Mouse (Mus musculus): ENCODE results near the gene Ints14.

The Ints14 gene

DNA sequence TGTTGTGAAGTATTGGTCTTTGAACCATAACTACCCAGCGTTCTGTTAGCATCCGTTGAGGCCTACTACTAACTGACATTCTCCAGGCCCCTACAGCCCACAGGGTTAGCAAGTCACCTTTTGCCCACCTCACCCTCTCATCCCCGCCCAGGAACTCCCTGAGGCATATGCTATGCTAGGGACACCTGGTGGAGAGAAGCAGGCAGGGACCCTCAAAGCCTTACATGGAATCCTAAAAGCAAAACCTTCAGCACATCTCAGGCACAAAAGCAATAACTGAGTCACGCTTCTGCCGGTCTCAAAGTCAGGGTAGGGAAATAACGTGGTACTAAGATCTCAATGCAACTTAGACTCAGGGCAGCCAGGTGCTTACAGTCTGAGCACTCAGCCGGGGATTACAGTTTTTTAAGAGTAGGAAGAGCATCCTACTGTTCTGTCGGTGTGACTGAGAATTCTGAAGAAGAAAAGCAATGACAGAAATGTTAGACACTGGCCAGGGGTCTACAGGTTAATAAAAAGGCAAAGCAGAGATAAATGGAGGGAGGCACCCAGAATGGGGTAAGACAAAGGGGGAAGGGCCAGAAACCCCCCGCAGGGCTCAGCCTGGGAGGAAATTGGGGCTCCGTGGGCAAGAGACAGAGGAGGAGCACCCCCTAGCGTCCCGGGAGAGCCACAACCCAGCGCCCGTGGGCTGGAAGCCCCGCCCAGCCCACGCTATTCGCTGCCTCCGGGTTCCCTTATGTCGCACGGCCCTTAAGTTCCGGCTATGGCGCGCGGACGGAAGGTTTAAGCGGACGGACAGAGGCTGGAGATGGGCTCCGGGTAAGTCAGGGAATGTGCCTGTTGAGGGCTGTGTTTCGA, at the start of gene Ints14:
Gene Ints14, plus strand, starts transcription at position 789 of the 861 bp plus-strand sequence.
- DNase-seq (ENCODE audit: extremely low read depth, low read depth) = peak; percentile 87

DNA sequence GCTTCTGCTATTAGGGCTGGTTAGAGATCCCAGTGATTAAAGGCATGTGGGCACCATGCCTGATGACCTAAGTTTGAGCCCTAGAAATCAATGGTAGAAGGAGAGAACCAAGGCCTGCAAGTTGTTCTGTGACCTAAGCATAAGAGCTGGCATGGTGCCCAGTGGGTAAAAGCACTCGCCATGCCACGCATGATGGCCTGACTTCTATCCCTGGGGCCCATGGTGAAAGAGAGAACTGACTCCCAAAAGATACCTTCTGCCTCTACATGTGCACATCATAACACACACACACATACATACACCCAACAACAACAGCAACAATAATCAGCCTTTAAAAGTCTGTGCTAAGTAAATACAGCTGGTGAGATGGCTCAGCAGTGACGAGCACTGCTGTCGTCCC, 47.3 kb upstream of the Ints14 start:
- no peak for DNase-seq (ENCODE audit: extremely low read depth, low read depth)

DNA sequence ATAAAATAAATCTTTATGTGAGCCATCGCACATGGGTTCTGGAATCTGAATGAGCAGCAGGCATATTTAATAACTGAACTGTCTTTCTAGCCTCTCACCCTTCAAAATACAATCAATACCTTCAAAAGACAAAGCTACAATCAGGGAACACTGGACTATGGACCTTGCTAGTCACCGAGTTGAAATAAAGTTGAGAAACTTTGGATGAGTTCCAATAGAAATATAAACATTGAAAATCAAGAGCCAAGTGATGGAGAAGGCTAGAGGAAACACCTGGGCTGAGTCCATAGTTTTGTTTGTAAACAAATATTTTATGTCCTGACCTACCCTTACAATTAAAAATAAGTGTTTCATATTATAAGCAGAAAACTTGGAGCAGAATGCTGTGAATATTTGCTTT, 46.7 kb upstream of the Ints14 start:
- no peak for DNase-seq (ENCODE audit: extremely low read depth, low read depth)

DNA sequence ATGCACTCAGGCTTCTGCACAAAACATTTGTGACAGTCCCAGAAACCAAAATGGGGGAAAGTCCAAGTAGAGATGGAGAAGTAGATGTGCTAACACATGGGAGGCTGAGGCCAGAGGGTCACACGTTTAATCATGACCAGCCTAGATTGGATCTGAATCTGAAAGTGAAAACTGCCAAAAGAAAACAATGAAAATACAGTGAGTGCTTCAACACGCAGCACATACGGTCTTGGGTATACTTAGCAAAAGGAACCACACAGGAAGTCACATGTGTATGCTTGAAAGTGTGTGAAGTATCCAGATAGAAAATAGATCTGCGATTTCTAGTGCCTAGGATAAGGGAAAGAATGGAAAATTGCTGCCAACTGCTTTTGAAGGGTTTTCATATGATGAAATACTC, 46.1 kb upstream of the Ints14 start:
- no peak for DNase-seq (ENCODE audit: extremely low read depth, low read depth)

DNA sequence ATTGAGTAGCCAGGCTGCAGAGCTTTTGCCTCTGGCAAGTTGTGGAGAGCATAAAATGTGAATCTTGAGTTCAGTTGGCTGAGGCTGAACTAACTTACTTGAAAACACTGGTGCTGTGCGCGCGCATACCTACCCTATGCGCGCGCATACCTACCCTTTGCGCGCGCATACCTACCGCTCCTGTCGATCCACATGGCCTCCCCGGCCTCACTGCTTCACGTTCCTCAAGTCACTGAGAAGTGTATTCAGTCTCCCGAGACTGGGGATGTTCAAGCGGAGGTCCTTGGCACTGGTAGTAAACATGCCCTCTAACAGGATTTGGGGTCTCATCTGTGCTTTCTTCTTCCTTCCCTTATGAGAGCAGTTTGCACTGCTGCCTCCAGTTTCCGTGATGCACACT, 42.1 kb upstream of the Ints14 start:
- no peak for DNase-seq (ENCODE audit: extremely low read depth, low read depth)

DNA sequence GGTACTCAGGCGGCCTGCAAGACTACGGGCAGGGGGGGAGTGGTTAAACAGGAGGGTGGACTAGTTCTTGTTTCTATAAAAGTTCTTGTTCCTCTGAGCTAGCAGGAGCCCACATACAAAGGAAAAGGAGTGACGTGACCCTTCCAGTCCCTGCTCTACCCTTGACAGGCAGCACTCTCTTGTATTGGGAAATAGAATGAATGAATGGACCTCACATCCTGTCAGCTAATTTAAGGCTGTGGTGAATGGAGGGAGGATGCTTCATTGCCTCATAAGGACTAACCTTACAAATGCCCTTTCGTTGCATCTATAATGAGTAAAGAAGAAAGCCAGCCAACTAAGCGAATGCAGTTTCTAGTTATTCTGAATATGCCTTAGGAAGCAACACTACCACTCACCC, 34.9 kb upstream of the Ints14 start:
- no peak for DNase-seq (ENCODE audit: extremely low read depth, low read depth)

DNA sequence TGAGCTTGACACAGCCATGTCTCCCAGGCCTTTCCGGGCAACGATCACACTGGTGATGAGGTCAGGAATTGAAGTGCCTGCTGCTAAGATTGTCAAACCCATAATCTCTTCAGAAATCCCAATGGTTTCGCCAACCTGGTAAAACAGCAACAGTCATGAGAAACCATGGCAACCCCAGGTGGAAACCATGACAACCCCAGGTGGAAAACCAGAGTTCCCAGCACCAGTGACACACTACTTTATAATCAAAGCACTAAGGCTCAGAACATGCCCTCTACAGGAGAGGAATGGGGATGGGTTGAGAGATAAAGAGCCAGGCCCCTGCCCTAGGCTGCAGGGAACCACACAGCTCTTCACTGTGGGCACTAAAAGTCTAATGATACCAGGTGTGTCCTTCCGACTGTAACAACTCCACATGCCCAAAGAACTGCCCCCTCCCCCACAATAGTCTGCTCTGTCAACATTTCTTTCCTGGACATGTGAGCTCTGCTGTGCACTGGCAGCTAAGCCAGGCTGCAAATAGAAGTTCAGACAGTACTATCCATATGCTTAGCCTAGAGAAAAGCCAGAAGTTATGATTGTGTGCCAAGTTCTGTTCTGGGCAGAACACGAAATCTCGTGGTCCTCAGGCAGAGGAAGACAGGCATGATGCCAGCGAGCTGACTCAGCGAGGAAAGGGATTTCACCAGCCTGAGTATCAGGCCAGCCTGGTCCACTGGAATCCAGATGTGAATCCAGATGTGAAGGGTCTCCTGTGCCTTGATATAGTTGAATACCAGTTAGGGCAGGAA, 34.3 kb upstream of the Ints14 start:
- no peak for DNase-seq (ENCODE audit: extremely low read depth, low read depth)

DNA sequence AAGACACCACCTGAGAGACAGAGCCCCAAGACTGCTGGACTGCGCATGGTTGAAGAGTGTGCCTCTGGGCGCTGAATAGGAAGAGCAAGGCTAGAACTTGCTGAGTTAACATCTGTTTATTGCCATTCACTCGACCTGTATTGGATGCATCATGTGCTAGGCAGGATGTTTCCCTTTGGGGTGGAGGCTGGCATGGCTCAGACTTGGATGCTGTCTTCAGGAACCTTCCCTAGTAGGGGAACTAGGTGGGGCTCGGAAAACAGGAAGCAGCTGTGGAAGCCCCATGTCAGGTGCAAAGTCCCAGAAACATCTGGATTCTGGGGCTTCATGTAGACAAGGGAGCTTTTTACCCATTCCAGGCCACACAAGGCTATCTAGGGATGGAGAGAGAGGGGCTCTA, 30.4 kb upstream of the Ints14 start:
- DNase-seq (ENCODE audit: extremely low read depth, low read depth) = no peak

DNA sequence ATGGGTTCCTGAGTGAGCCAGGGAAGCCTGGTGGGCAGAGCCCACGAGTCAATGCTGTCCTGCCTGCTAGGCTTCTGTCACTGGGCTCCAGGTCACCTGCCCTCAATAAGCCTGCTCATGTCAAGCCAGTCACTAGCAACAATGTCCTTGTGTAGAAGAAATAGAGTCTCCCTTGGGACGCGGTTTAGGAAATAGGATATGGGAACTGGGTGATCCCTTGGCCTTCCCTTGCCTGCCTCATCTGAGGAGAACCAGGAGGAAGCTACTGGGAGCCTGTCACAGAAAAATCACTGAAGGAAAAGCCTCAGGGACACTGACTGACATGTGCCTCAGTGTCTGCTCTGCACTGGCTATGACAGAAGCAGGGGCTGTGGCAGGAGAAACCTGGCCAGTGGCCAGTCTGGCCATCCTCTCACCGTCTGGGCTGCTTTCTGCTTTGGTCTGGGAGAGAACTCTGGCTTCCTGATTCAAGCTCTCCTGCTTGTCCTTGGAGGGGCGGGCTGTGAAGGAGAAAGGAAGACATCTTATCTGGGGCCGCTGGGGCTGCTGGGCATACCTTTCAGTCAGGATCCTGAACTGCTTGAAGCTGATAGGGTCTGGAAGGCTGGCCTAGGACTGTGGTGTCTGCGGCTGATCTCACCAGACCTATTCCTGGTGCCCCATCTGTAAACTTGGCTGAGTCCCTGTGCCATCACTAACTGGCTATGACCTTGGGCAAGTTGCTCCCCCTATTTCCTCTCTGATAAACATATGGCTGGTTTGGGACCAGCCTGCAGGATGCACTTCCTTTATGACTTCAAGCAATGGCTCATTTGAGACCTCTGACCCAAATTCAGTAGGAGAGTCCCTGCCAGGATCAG, 28.7 kb upstream of the Ints14 start:
- peak; percentile 50 for DNase-seq (ENCODE audit: extremely low read depth, low read depth)

DNA sequence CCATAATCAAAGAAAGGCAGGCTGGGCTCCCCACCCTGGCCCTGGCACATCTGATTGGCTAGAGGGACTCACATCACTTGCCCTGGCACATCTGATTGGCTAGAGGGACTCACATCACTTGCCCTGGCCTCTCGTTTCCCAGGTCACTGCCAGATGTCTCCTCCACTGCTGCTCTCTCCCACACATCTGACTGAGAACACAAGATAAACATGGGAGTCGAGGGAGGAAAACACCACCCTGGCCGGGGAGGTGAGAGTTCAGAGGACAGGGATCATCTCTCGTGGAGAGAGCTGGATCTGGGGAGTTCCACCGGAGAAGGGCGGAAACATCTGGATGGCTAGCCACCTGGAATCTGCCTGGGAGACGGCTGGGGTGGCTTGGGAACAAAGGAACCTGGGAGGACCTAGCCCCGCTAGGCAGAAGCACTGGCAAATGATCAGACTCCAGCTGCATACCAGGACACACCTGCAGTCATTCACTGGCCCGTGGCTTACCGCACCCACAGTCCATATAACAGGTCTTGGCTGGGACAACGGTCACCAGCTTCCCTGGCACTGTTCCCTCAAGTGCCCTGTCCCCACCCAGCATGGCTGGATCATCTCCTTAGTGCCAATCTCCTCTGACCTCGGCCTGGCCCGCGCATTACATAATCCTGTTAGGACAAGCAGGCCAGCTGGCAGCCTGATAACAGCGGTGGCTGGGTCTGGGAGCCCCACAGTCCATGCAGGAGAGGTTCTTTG, 26.5 kb upstream of the Ints14 start:
- no peak for DNase-seq (ENCODE audit: extremely low read depth, low read depth)

DNA sequence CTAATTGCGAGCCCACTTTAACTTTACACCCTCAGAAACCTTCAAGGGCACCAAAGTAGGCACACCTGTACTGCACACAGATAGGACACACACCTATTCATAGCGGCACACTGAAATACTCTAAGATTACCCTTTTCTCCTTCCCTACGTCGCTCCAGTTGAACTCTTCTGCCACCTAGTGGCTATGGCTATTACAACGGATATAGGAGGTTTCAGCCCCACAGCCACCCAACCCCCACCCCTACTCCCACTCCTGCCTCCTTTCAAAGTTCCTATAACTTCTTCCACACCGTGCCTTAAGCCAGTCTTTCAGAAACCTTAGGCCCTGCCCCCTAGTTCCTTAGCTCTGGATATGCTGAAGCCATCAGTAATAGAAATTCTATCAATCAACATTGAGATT, 24.2 kb upstream of the Ints14 start:
- DNase-seq (ENCODE audit: extremely low read depth, low read depth) = no peak

DNA sequence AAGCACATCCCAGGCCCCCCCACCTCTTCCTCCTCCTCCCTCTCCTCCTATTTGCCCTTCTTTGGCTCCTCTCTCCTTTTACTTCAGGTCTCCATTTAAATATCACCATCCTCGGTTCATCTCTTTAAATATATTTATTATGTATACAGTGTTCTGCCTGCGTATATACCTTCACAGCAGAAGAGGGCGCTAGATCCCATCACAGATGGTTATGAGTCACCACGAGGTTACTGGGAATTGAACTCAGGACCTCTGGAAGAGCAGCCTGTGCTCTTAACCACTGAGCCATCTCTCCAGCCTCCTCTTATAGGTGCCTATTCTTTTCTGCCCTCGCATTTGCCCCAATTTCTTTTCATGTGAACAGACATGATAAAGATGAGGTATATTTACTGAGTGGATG, 23.2 kb upstream of the Ints14 start:
- no peak for DNase-seq (ENCODE audit: extremely low read depth, low read depth)

DNA sequence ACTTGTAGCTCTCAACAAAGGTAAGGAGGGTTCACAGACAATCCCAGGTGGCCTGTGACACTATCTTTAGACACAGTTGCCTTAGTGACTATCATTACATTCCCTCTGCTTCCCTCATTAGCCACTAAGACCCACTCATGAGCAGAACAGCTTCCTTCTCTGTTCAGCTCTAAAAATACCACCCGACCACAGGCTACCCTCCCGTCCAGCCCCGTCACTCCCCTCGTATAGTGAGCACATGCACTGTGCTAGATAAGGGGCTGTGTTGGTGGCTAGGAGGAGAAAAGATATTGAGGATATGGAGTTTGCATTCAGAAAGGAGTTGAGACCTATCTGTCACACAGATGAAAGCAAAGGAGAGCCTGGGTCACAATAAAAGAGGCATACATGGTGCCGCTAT, 22.2 kb upstream of the Ints14 start:
- DNase-seq (ENCODE audit: extremely low read depth, low read depth) = peak; percentile 86

DNA sequence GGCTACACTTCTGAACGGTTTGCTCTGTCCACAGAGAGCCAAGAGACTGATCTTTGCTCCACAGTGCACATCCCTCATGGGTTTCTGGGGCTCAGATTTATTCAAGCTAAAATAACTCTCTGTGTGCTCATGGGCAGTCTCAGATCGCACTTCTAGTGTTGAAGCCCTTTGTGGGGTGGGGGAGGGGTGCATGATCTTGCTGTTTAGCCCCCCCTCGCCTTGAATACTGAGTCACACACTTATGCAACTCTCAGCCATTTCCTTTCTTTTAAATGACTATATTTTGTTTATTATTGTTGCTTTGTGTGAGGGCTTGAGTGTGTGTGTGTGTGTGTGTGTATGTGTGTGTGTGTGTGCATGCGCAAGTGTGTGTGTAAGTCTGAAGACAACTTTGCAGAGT, 21.4 kb upstream of the Ints14 start:
- no peak for DNase-seq (ENCODE audit: extremely low read depth, low read depth)

DNA sequence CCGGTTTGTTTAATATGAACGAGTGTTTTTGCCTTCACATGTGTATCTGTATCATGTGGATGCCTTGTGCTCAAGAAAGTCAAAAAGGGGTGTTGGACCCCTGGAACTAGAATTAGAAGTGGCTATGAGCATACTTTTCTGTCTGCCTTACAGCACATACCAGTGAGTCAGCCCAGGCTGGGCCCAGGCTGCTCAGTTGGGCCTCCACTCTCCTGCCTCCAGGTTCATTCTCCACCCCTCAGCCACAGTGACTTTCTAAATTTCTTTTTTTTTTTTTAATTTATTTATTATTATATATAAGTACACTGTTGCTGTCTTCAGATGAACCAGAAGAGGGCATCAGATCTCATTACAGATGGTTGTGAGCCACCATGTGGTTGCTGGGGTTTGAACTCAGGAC, 20.9 kb upstream of the Ints14 start:
- DNase-seq (ENCODE audit: extremely low read depth, low read depth) = no peak

DNA sequence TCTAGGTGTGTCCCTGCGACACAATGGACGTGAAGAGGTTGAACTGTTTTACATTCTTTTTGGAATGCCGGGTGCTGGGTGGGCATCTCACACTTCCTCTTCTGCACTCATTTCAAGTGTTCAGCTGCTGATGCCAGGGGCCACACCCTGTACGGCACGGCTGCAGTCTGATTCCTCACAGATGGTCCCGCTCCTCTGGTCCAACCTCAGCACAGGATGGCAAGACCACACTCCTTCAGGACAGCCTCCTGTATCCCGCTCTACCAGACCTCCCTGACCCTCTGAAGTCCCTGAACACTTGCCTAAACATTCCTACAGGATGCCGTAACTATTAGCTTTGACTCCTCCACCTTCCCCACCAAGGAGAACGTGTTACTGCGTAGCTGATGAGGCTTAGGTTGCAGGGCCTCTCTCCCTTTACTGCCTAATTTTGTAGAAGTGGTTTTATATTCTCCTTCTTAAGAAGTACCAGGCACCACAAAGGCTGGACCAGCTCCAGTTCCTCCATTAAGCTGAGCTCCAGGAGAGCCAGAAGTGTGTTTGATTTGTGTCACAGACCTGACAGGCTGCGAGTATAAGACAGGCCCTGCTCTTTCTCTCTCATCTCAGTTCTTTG, 19.9 kb upstream of the Ints14 start:
- DNase-seq (ENCODE audit: extremely low read depth, low read depth) = no peak

DNA sequence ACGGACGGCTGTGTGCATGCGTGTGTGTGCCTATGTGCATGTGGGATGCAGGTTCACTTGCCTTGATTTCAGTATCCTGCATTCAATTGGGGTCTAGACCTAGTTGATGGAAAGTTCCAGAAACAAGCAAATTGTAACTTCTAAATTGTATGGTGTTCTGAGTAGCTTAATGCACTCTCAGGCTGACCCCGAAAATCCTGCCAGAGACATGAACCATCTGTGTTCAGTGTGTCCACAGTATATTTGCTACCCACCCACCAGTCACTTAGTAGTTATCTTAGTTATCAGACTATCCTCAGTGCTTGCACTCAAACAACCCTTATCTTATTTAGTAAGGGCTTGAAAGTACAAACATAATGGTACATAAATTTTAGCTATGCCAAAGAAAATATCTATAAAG, 19.1 kb upstream of the Ints14 start:
- no peak for DNase-seq (ENCODE audit: extremely low read depth, low read depth)

DNA sequence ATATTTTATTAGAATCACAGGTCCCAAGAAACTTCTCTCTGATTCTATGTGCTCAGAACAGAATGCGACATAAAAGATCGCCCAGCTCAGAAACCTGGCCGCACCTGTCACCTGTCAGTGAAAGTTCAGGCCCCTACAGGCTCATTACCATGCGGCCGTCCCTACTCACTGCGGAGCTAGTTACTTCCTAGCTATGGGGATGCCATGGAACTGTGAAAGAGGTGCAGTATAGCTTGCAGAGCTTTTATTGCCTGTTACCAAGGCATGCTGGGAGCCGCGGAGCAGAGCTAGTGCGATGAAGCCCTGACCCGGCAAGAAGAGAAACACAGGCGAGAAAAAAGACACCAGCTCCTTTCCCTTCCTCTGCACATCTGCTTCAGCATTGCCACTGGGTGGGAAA, 16.7 kb upstream of the Ints14 start:
- DNase-seq (ENCODE audit: extremely low read depth, low read depth) = no peak

DNA sequence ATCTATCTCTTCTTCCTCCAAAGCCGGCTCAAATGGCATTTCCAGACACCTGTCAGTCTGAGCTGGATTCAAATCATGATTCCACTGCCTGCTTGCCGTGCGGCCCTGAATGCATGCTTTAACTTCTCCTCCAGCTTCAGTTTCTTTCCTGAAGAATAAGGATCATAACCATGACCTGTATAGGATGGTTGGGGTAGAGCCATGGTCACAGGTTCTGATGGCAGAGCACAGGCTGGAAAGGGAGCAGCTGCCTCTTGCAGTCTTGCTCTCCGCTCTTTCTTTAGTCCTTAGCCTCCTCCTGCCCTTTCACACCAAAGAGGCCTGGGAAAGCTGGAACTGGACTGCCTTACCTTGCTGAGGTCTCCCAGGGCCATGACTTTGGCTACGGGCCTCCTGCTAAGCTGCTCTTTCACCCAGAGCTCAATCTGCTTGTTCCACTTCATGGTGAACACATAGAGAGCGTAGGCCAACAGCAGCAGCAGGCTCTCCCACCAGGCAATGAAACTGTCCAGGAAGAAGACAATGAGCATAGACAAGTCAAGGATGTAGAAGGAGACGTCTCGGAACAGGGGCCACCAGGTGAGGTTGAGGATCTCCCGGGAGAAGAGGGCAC, 13.1 kb upstream of the Ints14 start:
- no peak for DNase-seq (ENCODE audit: extremely low read depth, low read depth)

DNA sequence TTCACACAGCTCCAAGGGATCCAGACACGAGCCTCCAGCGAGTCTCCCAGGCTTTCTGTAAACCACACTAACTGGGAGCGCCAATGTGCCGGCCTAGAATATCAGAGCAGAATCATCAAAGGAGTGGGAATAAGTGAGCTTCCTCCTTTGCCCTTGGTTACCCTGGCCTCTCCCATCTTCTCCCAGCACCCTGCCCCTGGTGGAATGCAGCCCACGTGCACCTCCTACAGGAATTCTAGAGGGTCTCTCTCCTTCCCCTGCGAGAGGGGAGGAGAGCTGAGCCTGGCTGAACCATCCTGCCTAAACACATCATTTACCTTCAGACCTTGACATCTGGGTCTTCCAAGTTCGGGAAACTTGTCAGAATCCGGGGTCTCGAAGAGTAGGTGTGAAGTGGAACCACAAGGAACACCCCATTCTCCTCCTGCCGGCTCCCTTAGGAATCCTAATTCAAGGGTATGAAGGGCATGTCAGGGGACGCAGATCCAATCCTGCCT, 9.5 kb upstream of the Ints14 start, which contains the start of gene Slc24a1:
Gene Slc24a1, minus strand, starts transcription at position 447 of the 497 bp plus-strand sequence.
- no peak for DNase-seq (ENCODE audit: extremely low read depth, low read depth)
